Mouse (Mus musculus) natural killer cell, adult 2 months (primary cell): ENCODE results near the gene Elmo1.

Experiments
- DNase-seq, 2 experiments: peaks; one replicate each; pipeline ENCODE4 v3.0.0; 2022; ENCODE audit warnings: low spot score in 2 of 2

The Elmo1 gene

GRCm38 (mm10) chr13:20151302-20151978 lies 61.0 kb downstream of the Elmo1 start:
- peak in 1 of 2 experiments; percentile 29 for DNase-seq

GRCm38 (mm10) chr13:20157059-20157458 lies 66.7 kb downstream of the Elmo1 start:
- no peak for DNase-seq

GRCm38 (mm10) chr13:20157529-20157928 lies 67.1 kb downstream of the Elmo1 start:
- no peak for DNase-seq

GRCm38 (mm10) chr13:20163339-20163954 lies 73.1 kb downstream of the Elmo1 start:
- no peak for DNase-seq

- DNase-seq = no peak
Observed at GRCm38 (mm10) chr13:20164837-20165236, 74.4 kb downstream of the Elmo1 start.

GRCm38 (mm10) chr13:20173987-20174654 lies 83.7 kb downstream of the Elmo1 start:
- no peak for DNase-seq

- no peak for DNase-seq
Observed at GRCm38 (mm10) chr13:20174655-20175280, 84.4 kb downstream of the Elmo1 start.

GRCm38 (mm10) chr13:20180738-20181137 lies 90.3 kb downstream of the Elmo1 start:
- DNase-seq = no peak

- no peak for DNase-seq
Observed at GRCm38 (mm10) chr13:20181321-20181720, 90.9 kb downstream of the Elmo1 start.

GRCm38 (mm10) chr13:20182239-20182825 lies 91.9 kb downstream of the Elmo1 start:
- DNase-seq = no peak

GRCm38 (mm10) chr13:20183512-20184238 lies 93.3 kb downstream of the Elmo1 start:
- DNase-seq = peak; percentile 43 to 57

GRCm38 (mm10) chr13:20184239-20185033 lies 94.0 kb downstream of the Elmo1 start:
- DNase-seq = peak; percentile 33 to 41

- peak; percentile 78 to 85 for DNase-seq
Observed at GRCm38 (mm10) chr13:20185034-20185846, 94.8 kb downstream of the Elmo1 start.

- DNase-seq = no peak
Observed at GRCm38 (mm10) chr13:20185847-20186213, 95.4 kb downstream of the Elmo1 start.

GRCm38 (mm10) chr13:20187647-20188046 lies 97.3 kb downstream of the Elmo1 start:
- DNase-seq = no peak

- no peak for DNase-seq
Observed at GRCm38 (mm10) chr13:20192009-20192584, 101.7 kb downstream of the Elmo1 start.

- no peak for DNase-seq
Observed at GRCm38 (mm10) chr13:20200582-20200981, 110.2 kb downstream of the Elmo1 start.

- DNase-seq = no peak
Observed at GRCm38 (mm10) chr13:20202617-20203016, 112.2 kb downstream of the Elmo1 start.

- DNase-seq = no peak
Observed at GRCm38 (mm10) chr13:20204165-20204564, 113.8 kb downstream of the Elmo1 start.
